ENCODE assay signal across 22 mouse cellular contexts in the genomic region with DNA sequence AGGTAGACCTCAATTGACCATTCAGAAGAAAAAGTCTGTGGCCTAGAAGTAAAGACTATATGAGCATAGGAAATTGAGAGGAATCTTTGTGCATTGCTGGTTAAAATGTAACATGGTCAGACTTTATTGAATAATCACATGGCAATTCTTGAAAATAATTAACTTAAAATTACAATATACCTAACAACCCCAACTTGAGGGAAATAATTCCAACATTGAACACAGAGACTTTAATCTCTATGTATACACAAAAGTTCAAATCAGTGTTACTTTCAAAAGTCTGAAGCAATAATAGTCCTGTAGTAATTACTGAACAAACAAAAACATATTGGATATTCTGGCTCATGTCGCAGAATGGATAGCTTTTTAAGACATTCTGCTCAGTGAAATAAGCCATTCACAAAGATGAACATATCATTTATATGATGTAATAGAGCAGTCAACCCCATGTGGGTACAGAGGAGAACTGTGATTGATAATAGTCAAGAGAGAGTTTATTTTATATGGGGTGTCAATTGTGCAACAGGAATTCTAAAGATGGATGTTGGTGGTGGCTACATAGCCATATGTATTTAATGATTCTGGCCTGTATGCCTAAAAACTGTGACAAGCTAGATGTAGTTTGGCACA.
DNase-seq lines count a peak whose midpoint lies in the region; ATAC-seq and TF ChIP-seq lines count a peak whose summit lies in the region.
"Had no signal": no experiment of that assay in that cellular context is flagged by ENCODE, and none has a peak within 500 bp of the region (broad histone marks: within the 10 kb centered on the region; RNA-seq: fewer than 3 reads in every experiment).

No protein-coding gene starts in this region.

- H3K9me3 ChIP-seq in intestine, embryonic 14.5 days (ENCODE audit: control insufficient read depth, low read length) = no peaks in the 10 kb centered on the region
- H3K9me3 ChIP-seq in intestine, postnatal 0 days (ENCODE audit: control insufficient read depth) = no peaks in the 10 kb centered on the region
- H3K9me3 ChIP-seq in intestine, embryonic 15.5 days = no peaks in the 10 kb centered on the region
- no peaks in the 10 kb centered on the region for H3K9me3 ChIP-seq in intestine, embryonic 16.5 days (ENCODE audit: control insufficient read depth, low read length)

- H3K4me3 ChIP-seq in intestine, embryonic 14.5 days (ENCODE audit: low read depth, low read length) = no peak overlapping the region
- no peak overlapping the region for H3K4me3 ChIP-seq in intestine, postnatal 0 days (ENCODE audit: low read depth, low read length)
- H3K4me3 ChIP-seq in intestine, embryonic 15.5 days (replicated peaks) = no peak overlapping the region
- H3K4me3 ChIP-seq in intestine, embryonic 16.5 days (ENCODE audit: low read length) = no peak overlapping the region

- no peak overlapping the region for H3K9ac ChIP-seq in intestine, embryonic 14.5 days (ENCODE audit: low read length)
- no peak overlapping the region for H3K9ac ChIP-seq in intestine, postnatal 0 days (ENCODE audit: low read depth, low read length)
- H3K9ac ChIP-seq in intestine, embryonic 15.5 days = no peak overlapping the region
- H3K9ac ChIP-seq in intestine, embryonic 16.5 days (ENCODE audit: low read depth, low read length) = no peak overlapping the region

- no peak for TF ChIP-seq CTCF in intestine, postnatal 0 days (IDR thresholded peaks at IDR 0.05; ENCODE audit: low read depth)

- WGBS in intestine, embryonic 14.5 days = 62% methylated on average over 1 of the region's 1 CpGs
- WGBS in intestine, postnatal 0 days = 32% methylated on average over 1 of the region's 1 CpGs
- WGBS in intestine, embryonic 15.5 days = 59% methylated on average over 1 of the region's 1 CpGs
- 64% methylated on average over 1 of the region's 1 CpGs for WGBS in intestine, embryonic 16.5 days
- 36% methylated on average over 1 of the region's 1 CpGs for WGBS in large intestine, adult 2 months

- H3K36me3 ChIP-seq in intestine, embryonic 14.5 days (ENCODE audit: control insufficient read depth, insufficient read depth, low read length) = no peaks in the 10 kb centered on the region
- H3K36me3 ChIP-seq in intestine, postnatal 0 days (ENCODE audit: control insufficient read depth, insufficient read depth) = no peaks in the 10 kb centered on the region
- H3K36me3 ChIP-seq in intestine, embryonic 15.5 days = no peaks in the 10 kb centered on the region
- H3K36me3 ChIP-seq in intestine, embryonic 16.5 days (ENCODE audit: control insufficient read depth, insufficient read depth, low read length) = no peaks in the 10 kb centered on the region
- H3K36me3 ChIP-seq: G1E had no signal

- 0 out of 2 replicates have a peak, but pooled peaks have one; percentile 15 for ATAC-seq in intestine, embryonic 14.5 days (replicated peaks; ENCODE audit: low FRiP score, low TSS enrichment, low read depth)
- no peak for ATAC-seq in intestine, postnatal 0 days
- ATAC-seq in intestine, embryonic 15.5 days = peak; percentile 77
- peak; percentile 80 for ATAC-seq in intestine, embryonic 16.5 days
- ATAC-seq: activated CD4-positive, CD25-positive, alpha-beta regulatory T cell, adult 4 months; CD4-positive, CD25-positive, alpha-beta regulatory T cell, adult 4 months; Patski had no signal

- H3K27me3 ChIP-seq in intestine, embryonic 14.5 days (replicated peaks; ENCODE audit: control insufficient read depth, insufficient read depth, low read length) = no peaks in the 10 kb centered on the region
- H3K27me3 ChIP-seq in intestine, postnatal 0 days (replicated peaks; ENCODE audit: control insufficient read depth, insufficient read depth, low read length) = no peaks in the 10 kb centered on the region
- no peaks in the 10 kb centered on the region for H3K27me3 ChIP-seq in intestine, embryonic 15.5 days (replicated peaks)
- no peaks in the 10 kb centered on the region for H3K27me3 ChIP-seq in intestine, embryonic 16.5 days (replicated peaks; ENCODE audit: control insufficient read depth, insufficient read depth, low read length)
- H3K27me3 ChIP-seq: CH12.LX, Patski had no signal

- H3K4me1 ChIP-seq in intestine, embryonic 14.5 days (replicated peaks; ENCODE audit: control insufficient read depth, insufficient read depth, low read length) = no peaks in the 10 kb centered on the region
- no peaks in the 10 kb centered on the region for H3K4me1 ChIP-seq in intestine, postnatal 0 days (replicated peaks; ENCODE audit: control insufficient read depth, insufficient read depth, low read length)
- H3K4me1 ChIP-seq in intestine, embryonic 15.5 days (replicated peaks) = no peaks in the 10 kb centered on the region
- no peaks in the 10 kb centered on the region for H3K4me1 ChIP-seq in intestine, embryonic 16.5 days (ENCODE audit: control insufficient read depth, insufficient read depth, low read length)

- DNase-seq in intestine, embryonic 14.5 days (ENCODE audit: low spot score) = no peak
- peak; percentile 21 for DNase-seq in large intestine, adult 2 months (ENCODE audit: low read depth, low spot score)
- DNase-seq in right cerebral cortex, adult 18-20 months = no peak
- DNase-seq in layer of hippocampus, postnatal 14 days (ENCODE audit: low spot score in 2 of 2) = no peak
- no peak for DNase-seq in cerebellum, adult 11-12 months
- DNase-seq: adrenal gland, adult 2 months; adrenal gland, adult 8-10 months; adrenal gland, postnatal 10 days; adrenal gland, postnatal 14 days; adrenal gland, postnatal 25 days; adrenal gland, postnatal 36 days; B cell, adult 2 months; cerebellum, adult 11 months; cerebellum, adult 18-20 months had no signal

- H3K27ac ChIP-seq in intestine, embryonic 14.5 days (ENCODE audit: low read depth) = no peak overlapping the region
- no peak overlapping the region for H3K27ac ChIP-seq in intestine, postnatal 0 days (ENCODE audit: low read depth, low read length)
- H3K27ac ChIP-seq in intestine, embryonic 15.5 days = no peak overlapping the region
- no peak overlapping the region for H3K27ac ChIP-seq in intestine, embryonic 16.5 days (ENCODE audit: low read length)

- H3K4me2 ChIP-seq in intestine, embryonic 14.5 days (ENCODE audit: low read length) = no peak overlapping the region
- H3K4me2 ChIP-seq in intestine, postnatal 0 days (replicated peaks; ENCODE audit: low read depth) = no peak overlapping the region
- H3K4me2 ChIP-seq in intestine, embryonic 15.5 days (replicated peaks) = no peak overlapping the region
- H3K4me2 ChIP-seq in intestine, embryonic 16.5 days (ENCODE audit: low read depth, low read length) = no peak overlapping the region
